Mouse (Mus musculus): ENCODE measurements around the gene Cisd2. TPM values are rescaled to one million over a fixed set of nuclear protein-coding genes. Genes with fewer than 3 reads are reported as not detected.

Gene Cisd2
- 10 to 100 TPM; 50.2 to 54.3 TPM for total RNA-seq (2021)

- DNase-seq (ENCODE audit: low spot score) = no peak
- intact Hi-C loops (cut with DNase I) = loop anchor here (1.0 to 5.0 kb wide), 2 partner anchors 15 to 269 kb away; partner anchors contain the start of genes Nfkb1 and Ube2d3
These were observed at the start of gene Cisd2 for GRCm38 (mm10) chr3:135423608-135424212. Cisd2 (minus strand) TSS chr3:135423925.

GRCm38 (mm10) chr3:135470823-135471222, 47.1 kb upstream of the Cisd2 start:
- intact Hi-C loops (cut with DNase I) = no loop called here
- DNase-seq (ENCODE audit: low spot score) = no peak

GRCm38 (mm10) chr3:135469974-135470373, 46.2 kb upstream of the Cisd2 start:
- peak; percentile 38 for DNase-seq (ENCODE audit: low spot score)
- intact Hi-C loops (cut with DNase I) = no loop called here

GRCm38 (mm10) chr3:135469146-135469545, 45.4 kb upstream of the Cisd2 start:
- no peak for DNase-seq (ENCODE audit: low spot score)
- intact Hi-C loops (cut with DNase I) = no loop called here

- intact Hi-C loops (cut with DNase I) = no loop called here
- no peak for DNase-seq (ENCODE audit: low spot score)
These were observed 44.7 kb upstream of the Cisd2 start for GRCm38 (mm10) chr3:135468402-135468801.

- DNase-seq (ENCODE audit: low spot score) = no peak
- intact Hi-C loops (cut with DNase I) = loop anchor here (5.0 kb wide), 1 partner anchor 57 kb away; no protein-coding TSS in a partner anchor
These were observed 35.3 kb upstream of the Cisd2 start for GRCm38 (mm10) chr3:135458981-135459380.

- intact Hi-C loops (cut with DNase I) = no loop called here
- no peak for DNase-seq (ENCODE audit: low spot score)
These were observed 21.2 kb upstream of the Cisd2 start for GRCm38 (mm10) chr3:135444930-135445329.

GRCm38 (mm10) chr3:135440621-135441020, 16.9 kb upstream of the Cisd2 start:
- intact Hi-C loops (cut with DNase I) = no loop called here
- no peak for DNase-seq (ENCODE audit: low spot score)

- intact Hi-C loops (cut with DNase I) = no loop called here
- DNase-seq (ENCODE audit: low spot score) = no peak
These were observed 16.5 kb upstream of the Cisd2 start for GRCm38 (mm10) chr3:135440221-135440620.

GRCm38 (mm10) chr3:135439651-135440050, 15.9 kb upstream of the Cisd2 start:
- DNase-seq (ENCODE audit: low spot score) = no peak
- intact Hi-C loops (cut with DNase I) = no loop called here

- peak; percentile 81 for DNase-seq (ENCODE audit: low spot score)
These were observed 15.3 kb upstream of the Cisd2 start for GRCm38 (mm10) chr3:135438913-135439531.

GRCm38 (mm10) chr3:135438531-135438912, 14.8 kb upstream of the Cisd2 start:
- DNase-seq (ENCODE audit: low spot score) = peak; percentile 88
- intact Hi-C loops (cut with DNase I) = loop anchor here (1.0 kb wide), 1 partner anchor 15 kb away; the partner anchor contains the start of gene Cisd2

More at GRCm38 (mm10) chr3:135438913-135439531, 15.3 kb upstream of the Cisd2 start:
- intact Hi-C loops (cut with DNase I) = loop anchor here (1.0 kb wide), 1 partner anchor 16 kb away; the partner anchor contains the start of gene Cisd2

GRCm38 (mm10) chr3:135437758-135438495, 14.2 kb upstream of the Cisd2 start, which contains the start of gene Ube2d3:
Ube2d3 (plus strand) TSS chr3:135438149.
- peak; percentile 99 for DNase-seq (ENCODE audit: low spot score)
- intact Hi-C loops (cut with DNase I) = loop anchor here (1.0 kb wide), 1 partner anchor 15 kb away; the partner anchor contains the start of gene Cisd2

- intact Hi-C loops (cut with DNase I) = no loop called here
- no peak for DNase-seq (ENCODE audit: low spot score)
These were observed 13.3 kb upstream of the Cisd2 start for GRCm38 (mm10) chr3:135436901-135437616.

GRCm38 (mm10) chr3:135422856-135423607, 693 bp downstream of the Cisd2 start:
- peak; percentile 80 for DNase-seq (ENCODE audit: low spot score)
- intact Hi-C loops (cut with DNase I) = loop anchor here (1.0 to 5.0 kb wide), 2 partner anchors 15 to 269 kb away; partner anchors contain the start of genes Nfkb1 and Ube2d3

- intact Hi-C loops (cut with DNase I) = loop anchor here (5.0 kb wide), 1 partner anchor 270 kb away; the partner anchor contains the start of gene Nfkb1
- no peak for DNase-seq (ENCODE audit: low spot score)
These were observed 1.4 kb downstream of the Cisd2 start for GRCm38 (mm10) chr3:135422232-135422855.

GRCm38 (mm10) chr3:135421310-135421594, 2.5 kb downstream of the Cisd2 start:
- DNase-seq (ENCODE audit: low spot score) = no peak
- intact Hi-C loops (cut with DNase I) = loop anchor here (5.0 kb wide), 1 partner anchor 271 kb away; the partner anchor contains the start of gene Nfkb1

- DNase-seq (ENCODE audit: low spot score) = no peak
- intact Hi-C loops (cut with DNase I) = loop anchor here (5.0 kb wide), 1 partner anchor 272 kb away; the partner anchor contains the start of gene Nfkb1
These were observed 3.0 kb downstream of the Cisd2 start for GRCm38 (mm10) chr3:135420542-135421309.
